Mouse (Mus musculus) kidney, postnatal 36 days (tissue): ENCODE measurements at regions not wholly inside any gene's neighbourhood (a gene's known extent, or its start where the extent isn't known, plus 50 kb on each side); places are given as distances from the start of the nearest gene placed in this dataset.
A peak's percentile ranks its signal among the peaks of the same experiment; 100 is the strongest.
"Not testable (repeated sequence)": the region's sequence is repeated elsewhere in the genome, so short reads cannot be mapped to it uniquely, and the experiment has no call there.

Experiments
- DNase-seq, 2 experiments: peaks; one replicate each; pipeline ENCODE4 v3.0.0; 2021 to 2022; ENCODE audit warnings: mixed read lengths in 2 of 2

GRCm38 (mm10) chr3:41504867-41505266, 50.7 kb upstream of the Jade1 start:
- no peak for DNase-seq

GRCm38 (mm10) chr3:41502161-41502560, 53.4 kb upstream of the Jade1 start:
- DNase-seq: no peak

- DNase-seq: not testable (repeated sequence)
Observed at GRCm38 (mm10) chr3:41501639-41502038, 53.9 kb upstream of the Jade1 start.

- no peak for DNase-seq
Observed at GRCm38 (mm10) chr3:41501124-41501523, 54.4 kb upstream of the Jade1 start.

- no peak for DNase-seq
Observed at GRCm38 (mm10) chr3:41499680-41500079, 55.9 kb upstream of the Jade1 start.

- peak; percentile 25 to 56 for DNase-seq
Observed at GRCm38 (mm10) chr3:41498791-41499190, 56.7 kb upstream of the Jade1 start.

- DNase-seq: no peak
Observed at GRCm38 (mm10) chr3:41497771-41498170, 57.8 kb upstream of the Jade1 start.

GRCm38 (mm10) chr3:41496931-41497710, 58.4 kb upstream of the Jade1 start:
- DNase-seq: peak in 1 of 2 experiments; percentile 27

GRCm38 (mm10) chr3:41495893-41496292, 59.6 kb upstream of the Jade1 start:
- DNase-seq: no peak

GRCm38 (mm10) chr3:41495097-41495496, 60.4 kb upstream of the Jade1 start:
- no peak for DNase-seq

GRCm38 (mm10) chr3:41493472-41493871, 62.1 kb upstream of the Jade1 start:
- DNase-seq: no peak

GRCm38 (mm10) chr3:41492727-41493392, 62.7 kb upstream of the Jade1 start:
- DNase-seq: no peak

GRCm38 (mm10) chr3:41492031-41492726, 63.4 kb upstream of the Jade1 start:
- peak in 1 of 2 experiments; percentile 65 for DNase-seq

- no peak for DNase-seq
Observed at GRCm38 (mm10) chr3:41491185-41491584, 64.3 kb upstream of the Jade1 start.

- DNase-seq: no peak
Observed at GRCm38 (mm10) chr3:41489998-41490397, 65.5 kb upstream of the Jade1 start.

GRCm38 (mm10) chr3:41489571-41489970, 66.0 kb upstream of the Jade1 start:
- no peak for DNase-seq

GRCm38 (mm10) chr3:41488229-41488774, 67.2 kb upstream of the Jade1 start:
- DNase-seq: no peak

- no peak for DNase-seq
Observed at GRCm38 (mm10) chr3:41484920-41485319, 70.6 kb upstream of the Jade1 start.

- DNase-seq: no peak
Observed at GRCm38 (mm10) chr3:41483582-41483981, 71.9 kb upstream of the Jade1 start.

- DNase-seq: no peak
Observed at GRCm38 (mm10) chr3:41482881-41483494, 72.5 kb upstream of the Jade1 start.

- no peak for DNase-seq
Observed at GRCm38 (mm10) chr3:41480186-41480585, 75.3 kb upstream of the Jade1 start.

- no peak for DNase-seq
Observed at GRCm38 (mm10) chr3:41478971-41479370, 76.6 kb upstream of the Jade1 start.

- no peak for DNase-seq
Observed at GRCm38 (mm10) chr3:41476516-41476915, 79.0 kb upstream of the Jade1 start.
